Mouse (Mus musculus) heart, postnatal 36 days (tissue): ENCODE results near the gene Ring1. TPM values are rescaled to one million over a fixed set of nuclear protein-coding genes. Genes with fewer than 3 reads are reported as not detected.

Experiments
- DNase-seq, 2 experiments: peaks; one replicate each; pipeline ENCODE4 v3.0.0; 2021 to 2022
- intact Hi-C: fragments of 180-260 bp; cut with DNase I; formaldehyde crosslinking; loops from one replicate; pipeline ENCODE4 v1.15.1; 2025
- total RNA-seq, 2 experiments: library from RNA; stranded (reverse); gene quantifications; 2 replicates each; pipeline ENCODE4 v1.2.3; 2021

The Ring1 gene
- total RNA-seq = 10 to 100 TPM; 14.0 to 15.1 TPM

DNA sequence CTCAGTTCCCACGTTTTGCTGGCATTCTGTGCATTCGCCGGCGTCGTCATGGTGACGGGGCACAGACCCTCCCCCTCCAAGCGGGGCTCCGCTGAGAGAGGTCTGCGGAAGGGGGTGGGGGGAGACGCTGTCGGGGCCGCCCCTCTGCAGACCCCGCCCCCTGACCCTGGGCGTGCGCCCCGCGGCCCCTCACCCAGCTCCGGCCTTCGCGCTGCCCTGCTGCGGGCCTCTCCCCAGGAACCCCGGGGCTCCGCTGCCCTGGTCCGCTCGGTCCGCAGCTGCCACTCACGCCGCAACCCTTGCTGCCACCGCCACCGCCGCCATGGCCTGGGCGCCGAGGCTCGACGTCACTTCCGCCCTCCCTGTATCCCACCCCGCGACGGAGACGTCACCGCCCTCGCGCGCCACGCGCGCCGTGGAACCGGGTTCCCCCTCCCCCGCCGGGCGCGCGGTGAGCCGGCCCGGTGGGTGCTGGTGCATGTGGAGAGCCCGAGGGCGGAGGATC lies at the start of gene Ring1:
TSS of gene Ring1 (minus strand) at position 364 of the 505 bp plus-strand sequence.
- intact Hi-C loops = no loop called here
- peak; percentile 88 to 94 for DNase-seq

DNA sequence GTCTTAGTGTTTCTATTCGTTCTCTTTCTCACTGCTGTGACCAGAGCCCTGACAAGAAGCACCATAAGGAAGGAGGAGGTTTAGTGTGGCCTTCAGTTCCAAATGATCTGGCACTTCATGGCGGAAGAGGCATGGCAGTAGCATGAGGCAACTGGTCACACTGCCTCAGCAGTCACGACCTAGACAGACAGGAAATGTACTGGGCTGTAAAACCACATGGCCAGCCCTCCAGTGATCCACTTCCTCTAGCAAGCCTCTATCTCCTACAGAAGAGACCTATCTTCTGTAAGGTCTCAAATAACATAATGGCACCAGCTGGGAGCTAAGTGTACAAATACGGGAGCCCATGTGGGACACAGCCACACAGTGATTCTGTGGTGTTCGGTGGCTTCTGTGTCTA lies 47.6 kb upstream of the Ring1 start:
- intact Hi-C loops = no loop called here
- DNase-seq = no peak

DNA sequence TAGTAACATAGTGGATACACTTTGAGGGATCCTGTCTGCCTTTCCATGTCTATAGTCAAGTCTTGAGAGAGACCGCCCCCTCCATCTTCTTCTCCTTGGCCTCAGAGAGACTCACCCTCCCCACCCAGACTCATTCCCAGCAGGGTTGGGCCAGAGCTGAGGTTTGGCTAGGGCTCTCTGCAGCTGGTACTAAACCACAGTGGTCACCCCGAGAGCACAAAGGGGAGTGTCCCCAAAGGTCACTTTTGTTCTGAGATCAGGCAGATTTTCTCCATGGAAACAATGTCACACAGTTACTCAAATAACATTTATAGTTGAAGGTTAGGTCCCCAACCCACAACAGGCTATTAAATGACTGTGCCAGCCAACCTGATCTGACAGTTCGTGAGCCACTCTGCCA lies 44.4 kb upstream of the Ring1 start:
- intact Hi-C loops = no loop called here
- no peak for DNase-seq

DNA sequence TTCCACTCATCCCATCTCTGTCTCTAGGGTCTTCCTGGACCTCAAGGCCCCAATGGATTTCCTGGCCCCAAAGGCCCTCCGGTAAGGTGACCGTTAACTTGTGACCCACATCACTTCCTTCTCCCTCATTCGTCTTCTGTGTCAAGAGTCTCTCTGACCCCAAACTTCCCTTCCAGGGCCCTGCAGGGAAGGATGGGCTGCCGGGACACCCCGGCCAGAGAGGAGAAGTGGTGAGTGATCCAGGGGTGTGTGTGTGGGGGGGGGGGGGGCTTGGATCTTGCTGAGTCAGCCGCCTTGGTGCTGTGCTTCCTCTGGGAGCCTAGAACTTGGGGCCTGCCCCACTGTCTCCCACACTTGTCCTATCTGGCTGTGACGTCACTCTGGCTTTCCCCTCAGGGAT lies 32.7 kb upstream of the Ring1 start:
- intact Hi-C loops = no loop called here
- DNase-seq = no peak

DNA sequence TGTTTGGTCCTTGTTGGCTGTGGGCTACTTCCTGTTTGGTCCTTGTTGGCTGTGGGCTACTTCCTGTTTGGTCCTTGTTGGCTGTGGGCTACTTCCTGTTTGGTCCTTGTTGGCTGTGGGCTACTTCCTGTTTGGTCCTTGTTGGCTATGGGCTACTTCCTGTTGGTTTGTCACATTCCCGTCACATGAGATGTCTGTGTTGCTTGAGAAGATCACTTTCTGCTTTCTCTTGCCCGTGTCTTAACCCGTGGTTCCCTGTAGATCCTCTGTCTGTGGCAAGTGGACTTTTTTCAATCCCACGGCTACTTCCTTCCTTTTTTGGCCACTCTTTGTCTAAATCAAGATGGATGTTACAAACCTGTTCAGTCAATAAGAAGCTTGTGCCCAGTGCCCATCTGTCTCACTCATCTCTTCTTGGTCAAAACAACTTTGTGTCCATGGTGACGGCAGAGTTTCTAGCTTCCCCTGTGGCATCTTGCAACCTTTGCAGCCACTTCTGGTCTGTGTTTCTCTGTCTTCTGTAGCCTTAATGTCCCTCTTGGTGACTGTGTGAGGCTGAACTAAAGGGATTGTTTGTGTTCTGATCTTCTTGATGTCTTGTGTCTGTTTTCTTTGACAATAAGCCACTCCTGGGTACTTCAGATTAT lies 23.0 kb upstream of the Ring1 start:
- no peak for DNase-seq

DNA sequence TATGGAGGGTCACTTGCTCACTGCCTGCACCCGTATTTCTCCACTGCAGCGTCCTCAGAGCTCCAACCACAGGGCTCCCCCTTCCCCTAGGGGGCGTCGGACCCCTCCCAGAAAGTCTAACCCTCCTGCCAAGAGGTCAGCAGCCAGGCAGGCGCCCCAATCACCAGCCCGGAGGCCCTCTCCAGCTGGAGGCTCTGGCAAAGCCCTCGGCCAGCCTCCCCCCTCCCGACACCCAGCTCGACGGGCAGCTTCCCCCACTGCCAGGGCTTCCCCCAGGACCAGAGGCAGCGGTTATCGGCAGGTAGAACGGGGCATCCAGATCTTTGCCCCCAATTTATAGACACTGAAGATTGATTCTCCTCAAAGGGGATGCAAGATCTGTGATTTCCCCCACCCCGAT lies 21.5 kb upstream of the Ring1 start:
- intact Hi-C loops = no loop called here
- no peak for DNase-seq

More for the DNA sequence above, 23.0 kb upstream of the Ring1 start:
- intact Hi-C loops = no loop called here

DNA sequence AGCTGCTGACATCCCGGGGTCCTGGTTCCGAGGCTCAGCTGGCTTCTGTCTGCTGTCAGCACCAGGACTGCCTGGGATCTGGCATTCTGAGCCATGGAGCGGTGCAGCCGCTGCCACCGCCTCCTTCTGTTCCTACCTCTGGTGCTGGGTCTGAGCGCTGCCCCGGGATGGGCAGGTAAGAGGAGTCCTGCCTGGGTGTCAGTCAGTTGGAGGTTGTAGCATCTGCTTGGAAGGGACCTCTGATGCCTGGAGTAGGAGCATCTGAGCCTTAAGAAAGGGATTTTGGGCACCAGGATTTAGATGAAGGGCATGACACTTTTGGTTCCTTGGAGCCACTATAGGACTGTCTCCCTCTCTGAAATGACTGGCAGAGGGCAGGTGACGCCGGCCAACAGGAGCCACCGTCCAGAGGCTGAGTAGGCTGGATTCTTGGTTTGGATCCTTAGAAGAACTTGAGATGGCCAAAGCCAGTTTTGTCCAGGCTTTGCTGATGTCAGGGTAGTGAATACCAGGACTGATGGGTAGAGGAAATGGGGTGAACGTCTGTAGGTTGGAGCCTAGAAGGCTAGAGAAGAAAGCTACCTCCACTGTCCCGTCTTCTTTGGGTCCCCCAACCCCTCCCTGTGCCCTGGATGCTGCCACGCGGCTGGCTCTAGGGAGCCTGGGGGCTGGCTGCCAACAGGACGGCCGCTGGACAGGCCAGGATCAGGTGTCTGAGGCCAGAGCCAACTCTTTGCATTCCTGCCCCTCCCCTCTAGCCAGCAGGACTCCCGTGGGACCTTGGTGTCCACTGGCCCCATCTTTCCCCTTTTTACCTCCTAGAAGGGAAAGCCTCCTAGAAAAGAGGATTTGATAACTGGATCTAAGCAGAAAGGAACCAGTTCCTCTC lies 15.3 kb upstream of the Ring1 start:
- intact Hi-C loops = no loop called here
- DNase-seq = peak; percentile 58 to 63

DNA sequence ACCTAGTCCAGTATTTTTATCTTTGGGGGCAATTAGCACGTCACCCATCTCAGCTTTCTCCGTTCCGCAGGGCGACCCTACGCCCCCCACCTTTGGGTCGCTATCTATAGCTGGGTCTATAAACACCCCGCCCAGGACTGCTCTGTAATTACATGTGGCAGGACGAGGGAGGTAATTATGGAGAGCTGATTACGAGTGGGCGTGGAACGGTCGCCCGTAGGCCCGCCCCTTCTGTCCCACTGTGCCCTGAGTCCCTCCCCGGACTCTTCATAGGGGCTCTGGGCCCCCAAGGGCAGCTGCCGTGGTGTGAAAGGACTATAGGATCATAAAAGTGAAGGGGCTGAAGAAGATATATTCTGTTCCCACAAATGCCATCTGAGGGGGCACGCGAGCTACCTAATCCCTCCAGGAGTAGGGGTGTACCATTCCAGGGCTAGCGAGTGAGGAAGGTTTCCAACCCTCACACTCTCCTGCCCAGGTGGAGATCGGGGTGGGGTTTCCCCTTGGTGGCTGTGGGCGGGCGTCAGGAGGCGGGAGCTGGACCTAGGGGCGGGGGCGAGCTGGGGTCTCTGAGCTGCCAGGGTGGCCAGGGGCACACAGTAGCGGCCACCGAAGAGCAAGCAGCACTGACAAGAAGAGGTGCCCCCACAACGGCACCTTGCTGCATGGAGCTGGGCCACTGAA lies 14.5 kb upstream of the Ring1 start, which contains the start of gene Col11a2:
TSS of gene Col11a2 (plus strand) at position 560 of the 684 bp plus-strand sequence.
- intact Hi-C loops = no loop called here

DNA sequence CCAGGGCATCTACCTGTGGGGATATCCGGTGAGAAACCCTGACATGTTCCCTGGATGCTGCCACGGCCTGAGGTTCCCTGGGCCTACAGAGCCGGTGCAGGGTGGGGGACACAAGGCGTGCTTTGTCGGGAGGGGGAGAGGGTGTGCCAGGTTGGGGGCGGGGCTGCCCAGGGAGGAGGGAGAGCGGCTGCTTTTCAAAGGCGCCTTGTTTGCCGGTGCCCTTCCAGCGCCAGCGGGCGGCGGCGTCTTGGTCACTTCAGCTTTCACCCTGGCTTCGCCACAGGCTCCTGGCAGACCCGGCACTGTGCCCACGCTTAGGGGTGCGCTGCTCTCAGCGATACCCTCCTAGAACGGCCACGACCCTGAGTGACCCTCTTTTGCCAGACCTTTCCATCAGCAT lies 14.0 kb upstream of the Ring1 start:
- intact Hi-C loops = no loop called here
- DNase-seq = no peak

More for the DNA sequence above, 14.5 kb upstream of the Ring1 start, which contains the start of gene Col11a2:
- no peak for DNase-seq

DNA sequence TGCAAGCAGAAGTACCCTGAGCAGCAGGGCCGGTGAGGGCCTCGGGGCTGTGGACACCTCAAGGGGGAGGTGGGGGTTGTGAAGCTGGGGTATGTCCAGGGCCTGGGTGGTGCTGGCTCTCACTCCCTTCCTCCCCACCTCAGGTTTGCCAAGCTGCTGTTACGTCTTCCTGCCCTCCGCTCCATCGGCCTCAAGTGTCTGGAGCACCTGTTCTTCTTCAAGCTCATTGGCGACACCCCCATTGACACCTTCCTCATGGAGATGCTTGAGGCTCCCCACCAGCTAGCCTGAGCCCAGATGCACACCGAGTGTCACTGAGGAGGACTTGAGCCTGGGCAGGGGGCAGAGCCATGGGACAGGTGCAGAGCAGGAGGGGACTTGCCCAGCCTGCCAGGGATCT lies 12.8 kb upstream of the Ring1 start:
- intact Hi-C loops = no loop called here
- no peak for DNase-seq

DNA sequence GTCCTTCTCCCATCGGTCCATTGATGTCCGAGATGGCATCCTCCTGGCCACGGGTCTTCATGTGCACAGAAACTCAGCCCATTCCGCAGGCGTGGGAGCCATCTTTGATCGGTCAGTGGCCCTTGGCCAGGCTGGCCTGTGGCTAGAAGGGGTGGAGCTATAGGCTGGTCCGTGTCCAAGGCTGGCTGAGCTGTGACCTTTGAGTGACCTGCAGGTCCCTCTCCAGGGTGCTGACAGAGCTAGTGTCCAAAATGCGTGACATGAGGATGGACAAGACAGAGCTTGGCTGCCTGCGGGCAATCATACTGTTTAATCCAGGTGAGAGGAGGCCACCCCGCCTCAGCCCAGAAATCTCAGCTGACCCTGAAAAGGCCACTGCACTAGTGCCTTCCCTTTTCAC lies 12.2 kb upstream of the Ring1 start:
- intact Hi-C loops = no loop called here
- DNase-seq = no peak

DNA sequence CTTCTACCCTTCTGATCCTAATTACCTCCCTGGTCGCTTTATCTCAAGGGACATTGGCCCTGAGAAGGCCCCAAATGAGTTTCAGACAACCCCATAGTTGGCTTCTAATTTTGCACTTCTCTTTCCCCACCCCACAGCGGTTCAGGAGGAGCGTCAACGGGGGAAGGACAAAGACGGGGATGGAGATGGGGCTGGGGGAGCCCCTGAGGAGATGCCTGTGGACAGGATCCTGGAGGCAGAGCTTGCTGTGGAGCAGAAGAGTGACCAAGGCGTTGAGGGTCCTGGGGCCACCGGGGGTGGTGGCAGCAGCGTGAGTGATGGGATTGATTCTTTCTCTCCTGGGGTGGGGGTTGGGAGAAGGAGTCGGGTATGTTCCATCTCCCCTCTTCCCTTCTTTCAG lies 11.0 kb upstream of the Ring1 start:
- DNase-seq = no peak
- intact Hi-C loops = no loop called here

DNA sequence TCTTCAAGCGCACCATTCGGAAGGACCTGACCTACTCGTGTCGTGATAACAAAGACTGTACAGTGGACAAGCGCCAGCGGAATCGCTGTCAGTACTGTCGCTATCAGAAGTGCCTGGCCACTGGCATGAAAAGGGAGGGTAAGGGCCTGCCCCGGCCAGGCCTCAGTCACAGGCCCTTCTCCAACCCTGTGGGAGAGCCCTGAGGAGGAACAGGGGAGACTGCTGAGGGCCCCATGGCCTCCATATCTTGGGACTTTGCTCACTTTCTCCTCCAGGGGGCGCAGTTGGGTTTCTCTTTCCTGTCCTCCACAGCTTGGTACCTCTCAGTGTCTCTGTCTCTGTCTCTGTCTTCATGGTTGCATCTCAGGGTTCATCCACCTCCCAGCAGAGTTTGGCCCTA lies 9.6 kb upstream of the Ring1 start:
- intact Hi-C loops = loop anchor here (5.0 kb wide), 1 partner anchor 83 kb away; the partner anchor contains the start of gene H2-DMa
- peak; percentile 64 to 65 for DNase-seq

DNA sequence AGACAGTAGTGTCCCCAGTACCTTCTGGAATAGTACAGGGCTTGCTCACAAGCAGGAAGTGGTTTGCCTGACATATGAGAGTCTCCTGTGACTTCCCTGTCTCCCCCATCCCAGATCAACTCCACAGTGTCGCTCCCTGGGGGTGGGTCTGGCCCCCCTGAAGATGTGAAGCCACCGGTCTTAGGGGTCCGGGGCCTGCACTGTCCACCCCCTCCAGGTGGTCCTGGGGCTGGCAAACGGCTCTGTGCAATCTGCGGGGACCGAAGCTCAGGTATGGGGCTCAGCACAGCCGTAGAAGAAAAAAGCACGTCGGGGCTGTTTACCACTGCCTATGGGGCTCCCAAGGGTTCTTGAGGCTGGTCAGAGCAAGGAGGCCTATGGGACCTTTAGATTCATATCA lies 9.0 kb upstream of the Ring1 start:
- no peak for DNase-seq
- intact Hi-C loops = loop anchor here (5.0 kb wide), 1 partner anchor 84 kb away; the partner anchor contains the start of gene H2-DMa

DNA sequence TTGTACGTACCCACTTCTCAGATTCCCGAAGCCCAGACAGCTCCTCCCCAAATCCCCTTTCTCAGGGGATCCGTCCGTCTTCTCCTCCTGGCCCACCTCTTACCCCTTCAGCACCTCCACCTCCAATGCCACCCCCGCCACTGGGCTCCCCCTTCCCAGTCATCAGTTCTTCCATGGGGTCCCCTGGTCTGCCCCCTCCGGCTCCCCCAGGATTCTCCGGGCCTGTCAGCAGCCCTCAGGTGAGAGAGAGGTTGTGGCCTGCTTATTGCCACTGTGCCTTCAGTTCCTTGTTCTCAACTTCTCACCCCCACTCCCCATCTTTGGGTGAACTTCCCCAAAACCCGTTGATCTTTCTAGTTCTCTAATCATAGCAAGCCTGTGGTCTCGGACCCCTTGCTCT lies 8.3 kb upstream of the Ring1 start:
- DNase-seq = no peak
- intact Hi-C loops = loop anchor here (5.0 kb wide), 1 partner anchor 84 kb away; the partner anchor contains the start of gene H2-DMa

DNA sequence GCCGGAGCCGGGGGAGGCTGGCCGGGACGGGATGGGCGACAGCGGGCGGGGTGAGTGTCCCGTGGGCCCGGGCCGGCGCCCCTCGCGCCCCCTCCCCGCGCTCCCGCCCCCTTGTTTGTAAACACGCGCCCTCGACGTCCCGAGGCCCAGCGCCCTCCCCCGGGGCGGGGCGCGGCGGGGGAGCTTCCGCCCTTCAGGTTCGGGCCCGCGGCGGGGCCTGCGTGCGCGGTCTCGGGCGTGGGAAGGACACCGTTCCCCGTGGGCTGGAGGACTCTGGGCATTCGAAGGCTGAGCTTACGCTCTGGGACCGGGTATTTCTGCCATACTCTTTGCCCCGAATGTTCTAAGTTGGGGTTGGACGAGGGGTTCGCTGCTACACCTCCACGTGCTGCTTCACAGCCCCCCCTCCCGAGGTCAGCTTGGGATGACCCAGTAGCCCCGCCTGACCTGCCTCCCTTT lies 7.7 kb upstream of the Ring1 start:
- intact Hi-C loops = loop anchor here (5.0 kb wide), 1 partner anchor 85 kb away; the partner anchor contains the start of gene H2-DMa
- peak in 1 of 2 experiments; percentile 65 for DNase-seq

DNA sequence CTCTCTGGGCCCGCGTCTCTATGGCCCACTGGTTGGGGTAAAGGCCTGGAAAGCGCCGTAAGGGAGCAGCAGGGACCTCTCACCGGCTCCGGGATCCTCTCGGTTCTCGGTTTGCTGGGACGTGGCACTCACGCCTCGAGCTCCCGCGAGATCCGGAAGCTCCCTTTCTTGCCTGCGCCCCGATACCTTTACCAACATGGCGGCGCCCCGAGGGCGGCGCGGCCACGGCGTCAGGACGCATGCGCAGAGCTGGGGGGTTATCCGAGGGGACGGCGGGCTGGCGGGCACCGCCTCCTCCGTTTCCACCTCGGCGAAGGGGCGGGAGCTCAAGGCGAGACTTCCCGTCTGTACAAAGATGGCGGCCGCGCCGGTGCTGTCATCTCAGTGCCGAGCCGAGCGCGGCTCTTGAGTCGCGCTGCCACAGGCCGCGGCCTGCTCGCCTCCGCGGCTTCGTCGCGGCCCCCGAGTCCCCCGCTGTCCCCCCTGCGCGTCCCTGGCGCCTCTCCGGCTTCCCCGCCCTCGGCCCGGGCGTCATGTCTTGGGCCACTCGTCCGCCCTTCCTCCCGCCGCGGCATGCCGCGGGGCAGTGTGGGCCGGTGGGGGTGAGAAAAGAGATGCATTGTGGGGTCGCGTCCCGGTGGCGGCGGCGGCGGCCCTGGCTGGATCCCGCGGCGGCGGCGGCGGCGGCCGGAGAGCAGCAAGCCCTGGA lies 7.1 kb upstream of the Ring1 start, which contains the start of the genes Slc39a7 and Rxrb:
TSS of gene Slc39a7 (minus strand) at position 218 of the 709 bp plus-strand sequence.
TSS of gene Rxrb (plus strand) at position 348 of the 709 bp plus-strand sequence.
- intact Hi-C loops = loop anchor here (5.0 kb wide), 1 partner anchor 86 kb away; the partner anchor contains the start of gene H2-DMa
- peak; percentile 98 to 99 for DNase-seq

DNA sequence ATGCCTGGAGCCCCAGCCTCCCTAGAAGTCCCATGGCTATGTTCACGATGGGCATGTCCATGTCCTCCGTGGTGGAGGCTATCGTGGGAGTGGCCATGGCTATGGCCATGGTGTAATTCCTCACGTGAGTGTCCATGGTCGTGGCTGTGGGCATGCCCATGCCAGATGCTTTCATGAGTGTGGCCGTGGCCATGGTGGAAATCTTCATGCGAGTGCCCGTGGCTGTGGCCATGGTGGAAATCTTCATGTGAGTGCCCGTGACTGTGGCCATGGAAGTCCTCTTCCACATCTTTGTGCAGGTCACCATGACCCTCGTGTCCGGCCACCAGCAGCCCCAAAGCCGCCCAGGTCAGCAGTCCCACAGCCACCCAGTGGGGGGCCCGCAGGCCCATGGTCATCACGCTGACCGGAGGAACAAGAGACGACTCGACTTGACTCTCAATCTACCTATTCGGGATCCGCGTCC lies 6.4 kb upstream of the Ring1 start:
- intact Hi-C loops = loop anchor here (5.0 kb wide), 1 partner anchor 86 kb away; the partner anchor contains the start of gene H2-DMa
- no peak for DNase-seq

DNA sequence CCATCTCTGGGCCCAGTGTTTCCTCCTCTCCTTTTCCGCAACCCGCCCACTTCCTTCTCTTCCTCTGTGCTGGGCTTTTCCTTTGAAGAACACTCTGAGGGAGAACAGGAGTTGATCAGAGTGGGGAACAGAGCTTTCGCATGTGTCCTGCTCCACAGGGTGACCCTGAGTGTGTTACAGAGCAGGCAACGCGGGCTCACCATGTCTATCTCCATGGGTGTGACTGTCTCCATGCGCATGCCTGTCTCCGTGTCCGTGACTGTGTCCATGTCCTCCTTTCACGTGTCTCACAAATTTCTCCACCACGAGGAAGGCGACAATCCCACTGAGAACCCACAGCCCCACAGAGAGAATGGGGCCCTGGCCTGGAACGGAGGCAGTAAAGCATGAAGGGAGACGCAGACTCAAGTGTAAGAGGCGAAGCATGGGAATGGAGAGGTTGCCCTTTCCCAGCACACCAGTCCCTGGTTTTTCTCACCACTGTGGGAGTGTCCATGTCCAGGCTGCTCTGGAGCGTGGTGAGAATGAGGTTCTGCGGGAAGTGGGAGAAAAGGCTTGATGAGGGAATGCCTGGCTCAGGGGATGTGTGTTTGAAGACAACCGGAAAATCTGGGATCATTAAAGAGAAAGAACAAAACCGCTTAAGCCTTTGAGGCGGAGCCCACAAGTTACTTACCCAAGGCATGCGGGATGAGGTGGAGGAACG lies 5.6 kb upstream of the Ring1 start:
- no peak for DNase-seq
- intact Hi-C loops = loop anchor here (5.0 kb wide), 1 partner anchor 87 kb away; the partner anchor contains the start of gene H2-DMa
